Mouse (Mus musculus) lung, postnatal 4 days (tissue): ENCODE results near the gene Armc9.

Source experiments
- DNase-seq, 2 experiments: peaks; one replicate each; pipeline ENCODE4 v3.0.0; 2021

The Armc9 gene

GRCm38 (mm10) chr1:86320822-86321413, 166.3 kb downstream of the Armc9 start:
- no peak for DNase-seq
